Mouse (Mus musculus) liver, adult 2 months (tissue): ENCODE results near the gene Klk1b21. TPM values are rescaled to one million over a fixed set of nuclear protein-coding genes. Genes with fewer than 3 reads are reported as not detected.

Source experiments
- DNase-seq: peaks from one replicate; pipeline ENCODE4 v3.0.0-alpha.2; 2011; ENCODE audit warnings: low read depth, low spot score; ENCODE audit errors: extremely low read depth
- H3K27ac ChIP-seq: fragments of 200-500 bp; replicated peaks from 2 replicates; pipeline ENCODE4 v1.5.1; 2012; ENCODE audit warnings: low read depth, mild to moderate bottlenecking, control low read depth, inconsistent platforms, low read length; ENCODE audit not compliant: insufficient read depth
- H3K27me3 ChIP-seq: fragments of 200-500 bp; 2 replicates; pipeline ENCODE4 v1.6.1; 2012; ENCODE audit warnings: mild to moderate bottlenecking, moderate library complexity, low read length, inconsistent platforms; ENCODE audit not compliant: control insufficient read depth, insufficient read depth
- H3K36me3 ChIP-seq: fragments of 200-500 bp; 2 replicates; pipeline ENCODE4 v1.6.1; 2012; ENCODE audit warnings: low read length, inconsistent platforms; ENCODE audit not compliant: control insufficient read depth, insufficient read depth
- H3K4me1 ChIP-seq: fragments of 200-500 bp; 2 replicates; pipeline ENCODE4 v1.6.1; 2011; ENCODE audit warnings: low read length; ENCODE audit not compliant: control insufficient read depth, insufficient read depth
- H3K4me3 ChIP-seq: fragments of 200-500 bp; 2 replicates; pipeline ENCODE4 v1.5.1; 2011; ENCODE audit warnings: low read depth, mild to moderate bottlenecking, control low read depth, low read length, moderate library complexity; ENCODE audit not compliant: insufficient read depth
- H3K79me2 ChIP-seq: fragments of 200-500 bp; 2 replicates; pipeline ENCODE4 v1.6.1; 2012; ENCODE audit warnings: inconsistent platforms, mild to moderate bottlenecking, low read length, moderate library complexity; ENCODE audit not compliant: control insufficient read depth, insufficient read depth
- H3K9ac ChIP-seq: fragments of 200-500 bp; 2 replicates; pipeline ENCODE4 v1.6.1; 2012; ENCODE audit warnings: low read depth, mild to moderate bottlenecking, control low read depth, inconsistent platforms, low read length
- CTCF ChIP-seq: fragments of 200-500 bp; IDR thresholded peaks from 2 replicates; pipeline ENCODE4 v1.5.1; 2011; ENCODE audit warnings: low read depth, low read length, control low read depth
- POLR2A ChIP-seq: fragments of 200-500 bp; IDR thresholded peaks from 2 replicates; pipeline ENCODE4 v1.6.1; 2011; ENCODE audit warnings: low read length, control low read depth; ENCODE audit not compliant: insufficient read depth; ENCODE audit errors: extremely low read depth
- WGBS: fragments of 180-500 bp; shearing (Covaris S2); methylation state at CpG from one replicate; pipeline ENCODE4 v1.1.7; 2018; 5-methylcytosine and 5-hydroxymethylcytosine counted together
- polyA plus RNA-seq: library from polyadenylated mRNA; depleted of rRNA; stranded (reverse); fragments of >200 nt; gene quantifications from 2 replicates; pipeline ENCODE4 v1.2.3, GENCODE M21; 2012; rRNA removed
- total RNA-seq: library from RNA; depleted of rRNA; stranded (reverse); fragments of >200 nt; gene quantifications from 2 replicates; pipeline ENCODE4 v1.2.3, GENCODE M21; 2014; rRNA removed

Gene Klk1b21
- total and polyA plus RNA-seq, 2 experiments = not detected

DNA sequence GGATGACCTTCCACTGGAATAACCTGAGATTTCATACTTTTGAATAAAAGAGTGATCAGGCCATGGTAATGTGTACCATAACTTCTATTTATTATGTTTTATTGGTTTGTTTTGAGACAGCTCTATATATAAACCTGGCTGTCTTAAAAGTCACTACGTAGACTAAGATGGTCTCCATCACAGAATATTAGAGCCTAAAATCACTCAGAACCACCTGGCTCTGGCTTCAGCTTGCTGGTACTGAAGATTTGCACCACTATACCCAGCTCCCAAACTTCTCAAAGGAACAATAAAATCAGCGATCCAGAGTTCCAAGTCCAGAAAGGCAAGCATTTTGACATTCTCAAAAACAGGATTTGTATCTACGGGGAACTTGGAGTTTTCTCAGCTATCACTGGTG is 34.3 kb downstream of the Klk1b21 start, which contains the start of gene Klk1b16:
Klk1b16 (plus strand) TSS at position 301 of the 400 bp plus-strand sequence.
- Histone ChIP-seq H3K4me3 (no peak within 1 kb of the TSS), H3K27ac (no peak within 1 kb of the TSS), H3K36me3 (no peaks in the 10 kb centered on the region), H3K79me2 (no peaks in the 10 kb centered on the region), H3K9ac (no peak within 1 kb of the TSS), H3K27me3 (no peaks in the 10 kb centered on the region), H3K4me1 (no peaks in the 10 kb centered on the region)
- no peak for TF ChIP-seq POLR2A
- TF ChIP-seq CTCF = no peak
- DNase-seq = no peak
- WGBS = 88% methylated on average over 3 of the region's 3 CpGs

Other genes with a start within 250 kb of the Klk1b21 start
- not detected in 2 replicates for gene Klk4, start 221.2 kb upstream of the Klk1b21 start, total RNA-seq
- not detected in 2 replicates for gene Klk4, start 221.2 kb upstream of the Klk1b21 start, polyA plus RNA-seq
- gene Klk15, start 168.6 kb upstream of the Klk1b21 start, total RNA-seq = not detected in 2 replicates
- not detected in 2 replicates for gene Klk15, start 168.6 kb upstream of the Klk1b21 start, polyA plus RNA-seq
- gene Klk1b8, start 151.7 kb upstream of the Klk1b21 start, total RNA-seq = not detected in 2 replicates
- not detected in 2 replicates for gene Klk1b8, start 151.7 kb upstream of the Klk1b21 start, polyA plus RNA-seq
- gene Klk1b1, start 135.6 kb upstream of the Klk1b21 start, total RNA-seq = not detected in 2 replicates
- not detected in 2 replicates for gene Klk1b1, start 135.6 kb upstream of the Klk1b21 start, polyA plus RNA-seq
- gene Klk1b9, start 126.3 kb upstream of the Klk1b21 start, total RNA-seq = not detected in 2 replicates
- not detected in 2 replicates for gene Klk1b9, start 126.3 kb upstream of the Klk1b21 start, polyA plus RNA-seq
- gene Klk1b11, start 106.5 kb upstream of the Klk1b21 start, total RNA-seq = not detected in 2 replicates
- not detected in 2 replicates for gene Klk1b11, start 106.5 kb upstream of the Klk1b21 start, polyA plus RNA-seq
- not detected in 2 replicates for gene Klk1b26, start 90.2 kb upstream of the Klk1b21 start, total RNA-seq
- gene Klk1b26, start 90.2 kb upstream of the Klk1b21 start, polyA plus RNA-seq = not detected in 2 replicates
- gene Klk1b27, start 50.0 kb upstream of the Klk1b21 start, total RNA-seq = not detected in 2 replicates
- gene Klk1b27, start 50.0 kb upstream of the Klk1b21 start, polyA plus RNA-seq = 0.10 TPM in 1 of 2 replicates, not detected in the other
- gene Klk1b22, start 10.3 kb downstream of the Klk1b21 start, total RNA-seq = not detected in 2 replicates
- gene Klk1b22, start 10.3 kb downstream of the Klk1b21 start, polyA plus RNA-seq = 0.51 TPM in 1 of 2 replicates, not detected in the other
- not detected in 2 replicates for gene Klk1b16, start 34.4 kb downstream of the Klk1b21 start, total RNA-seq
- gene Klk1b16, start 34.4 kb downstream of the Klk1b21 start, polyA plus RNA-seq = not detected in 2 replicates
- gene Klk1b24, start 85.9 kb downstream of the Klk1b21 start, total RNA-seq = not detected in 2 replicates
- gene Klk1b24, start 85.9 kb downstream of the Klk1b21 start, polyA plus RNA-seq = not detected in 2 replicates
- gene Klk1b3, start 95.9 kb downstream of the Klk1b21 start, total RNA-seq = not detected in 2 replicates
- not detected in 2 replicates for gene Klk1b3, start 95.9 kb downstream of the Klk1b21 start, polyA plus RNA-seq
- gene Klk1b4, start 105.1 kb downstream of the Klk1b21 start, total RNA-seq = 2.0 and 2.6 TPM in 2 replicates
- gene Klk1b4, start 105.1 kb downstream of the Klk1b21 start, polyA plus RNA-seq = 4.5 and 7.4 TPM in 2 replicates
- 0.28 TPM in 1 of 2 replicates, not detected in the other for gene Klk1b5, start 113.6 kb downstream of the Klk1b21 start, total RNA-seq
- not detected in 2 replicates for gene Klk1b5, start 113.6 kb downstream of the Klk1b21 start, polyA plus RNA-seq
- gene Klk1, start 123.0 kb downstream of the Klk1b21 start, total RNA-seq = 2.2 and 11.1 TPM in 2 replicates
- 0.57 and 1.9 TPM in 2 replicates for gene Klk1, start 123.0 kb downstream of the Klk1b21 start, polyA plus RNA-seq
- not detected in 2 replicates for gene Gm36864, start 133.8 kb downstream of the Klk1b21 start, total RNA-seq
- not detected in 2 replicates for gene Gm36864, start 133.8 kb downstream of the Klk1b21 start, polyA plus RNA-seq
- 0.18 and 0.20 TPM in 2 replicates for gene 1700028J19Rik, start 144.4 kb downstream of the Klk1b21 start, total RNA-seq
- gene 1700028J19Rik, start 144.4 kb downstream of the Klk1b21 start, polyA plus RNA-seq = 0.77 and 1.4 TPM in 2 replicates
- 6.1 and 7.2 TPM in 2 replicates for gene 2410002F23Rik, start 144.4 kb downstream of the Klk1b21 start, total RNA-seq
- 14.3 and 30.1 TPM in 2 replicates for gene 2410002F23Rik, start 144.4 kb downstream of the Klk1b21 start, polyA plus RNA-seq
- gene Acp4, start 155.1 kb downstream of the Klk1b21 start, total RNA-seq = not detected in 2 replicates
- gene Acp4, start 155.1 kb downstream of the Klk1b21 start, polyA plus RNA-seq = not detected in 2 replicates
- gene Gm15517, start 159.1 kb downstream of the Klk1b21 start, total RNA-seq = not detected in 2 replicates
- gene Gm15517, start 159.1 kb downstream of the Klk1b21 start, polyA plus RNA-seq = not detected in 2 replicates
- 1.3 and 1.9 TPM in 2 replicates for gene Clec11a, start 204.6 kb downstream of the Klk1b21 start, total RNA-seq
- 2.0 and 2.4 TPM in 2 replicates for gene Clec11a, start 204.6 kb downstream of the Klk1b21 start, polyA plus RNA-seq
- under 0.01 TPM in 1 of 2 replicates, not detected in the other for gene Shank1, start 207.9 kb downstream of the Klk1b21 start, total RNA-seq
- 0.04 and 0.06 TPM in 2 replicates for gene Shank1, start 207.9 kb downstream of the Klk1b21 start, polyA plus RNA-seq